ENCODE assay signal across 8 mouse cellular contexts in genomic region chr2:37422306-37423304, GRCm38 (mm10). TPM values are rescaled to one million over a fixed set of nuclear protein-coding genes. Genes with fewer than 3 reads are reported as not detected.
DNase-seq lines count a peak whose midpoint lies in the region; ATAC-seq and TF ChIP-seq lines count a peak whose summit lies in the region.

TSS of gene Rc3h2 (minus strand) at chr2:37422903.

- no peaks in the 10 kb centered on the region for H3K9me3 ChIP-seq in ES-Bruce4 (replicated peaks; ENCODE audit: control insufficient read depth, insufficient read depth, low read length, poor library complexity, severe bottlenecking)
- H3K9me3 ChIP-seq in forebrain, embryonic 13.5 days (replicated peaks), result no peaks in the 10 kb centered on the region
- H3K9me3 ChIP-seq in liver, postnatal 0 days (ENCODE audit: low read length), result no peaks in the 10 kb centered on the region
- H3K9me3 ChIP-seq in neural tube, embryonic 14.5 days (ENCODE audit: control insufficient read depth, low read length), result no peaks in the 10 kb centered on the region

- intact Hi-C loops in heart, postnatal 10 days (cut with DNase I), result no loop called here

- H3K4me1 ChIP-seq in ES-Bruce4 (ENCODE audit: control insufficient read depth, insufficient read depth, low read length), result no peaks in the 10 kb centered on the region
- H3K4me1 ChIP-seq in forebrain, embryonic 13.5 days, result peaks cover 18% of the 10 kb centered on the region
- peaks cover 8% of the 10 kb centered on the region for H3K4me1 ChIP-seq in liver, postnatal 0 days (ENCODE audit: insufficient read depth)
- peaks cover 10% of the 10 kb centered on the region; the same call in 1 of the 2 replicates for H3K4me1 ChIP-seq in neural tube, embryonic 14.5 days (ENCODE audit: control insufficient read depth, insufficient read depth, low read length)

- no peak for TF ChIP-seq CTCF in ES-Bruce4 (IDR thresholded peaks at IDR 0.05; ENCODE audit: low read depth, low read length)
- no peak for TF ChIP-seq CTCF in liver, postnatal 0 days (IDR thresholded peaks at IDR 0.05; ENCODE audit: low read depth)

- H3K4me3 ChIP-seq in ES-Bruce4 (ENCODE audit: low read depth, low read length), result peak within 1 kb of the TSS; percentile 85
- H3K4me3 ChIP-seq in forebrain, embryonic 13.5 days, result peak within 1 kb of the TSS; percentile 98
- H3K4me3 ChIP-seq in liver, postnatal 0 days (ENCODE audit: low read depth, low read length), result peak within 1 kb of the TSS; percentile 99
- peak within 1 kb of the TSS; percentile 100 for H3K4me3 ChIP-seq in neural tube, embryonic 14.5 days (ENCODE audit: low read depth, low read length)

- H3K27ac ChIP-seq in ES-Bruce4 (ENCODE audit: insufficient read depth, low read length), result peak within 1 kb of the TSS; percentile 26; the same call in 1 of the 2 replicates
- H3K27ac ChIP-seq in forebrain, embryonic 13.5 days, result peak within 1 kb of the TSS; percentile 98
- H3K27ac ChIP-seq in liver, postnatal 0 days (ENCODE audit: low read depth), result peak within 1 kb of the TSS; percentile 92
- H3K27ac ChIP-seq in neural tube, embryonic 14.5 days (ENCODE audit: low read depth, low read length), result peak within 1 kb of the TSS; percentile 96

- ATAC-seq in cerebellum, adult (ENCODE audit: insufficient number of reproducible peaks, low FRiP score, low TSS enrichment), result peak; percentile 99
- ATAC-seq in forebrain, embryonic 13.5 days, result peak; percentile 98
- ATAC-seq in liver, postnatal 0 days, result peak; percentile 98
- ATAC-seq in neural tube, embryonic 14.5 days (ENCODE audit: low read depth), result peak; percentile 98

- no peaks in the 10 kb centered on the region; the same call in 1 of the 2 replicates for H3K36me3 ChIP-seq in ES-Bruce4 (ENCODE audit: control insufficient read depth, insufficient read depth, low read length, poor library complexity, severe bottlenecking)
- H3K36me3 ChIP-seq in forebrain, embryonic 13.5 days (ENCODE audit: poor library complexity, severe bottlenecking), result peaks cover 6% of the 10 kb centered on the region
- H3K36me3 ChIP-seq in liver, postnatal 0 days (replicated peaks; ENCODE audit: insufficient read depth, low read length), result peaks cover 2% of the 10 kb centered on the region; the same call in 1 of the 2 replicates
- no peaks in the 10 kb centered on the region for H3K36me3 ChIP-seq in neural tube, embryonic 14.5 days (ENCODE audit: control insufficient read depth, insufficient read depth, low read length)

- WGBS in forebrain, embryonic 13.5 days, result under 1% methylated on average over 67 of the region's 75 CpGs
- under 1% methylated on average over 59 of the region's 75 CpGs for WGBS in large intestine, adult 2 months
- WGBS in liver, postnatal 0 days (ENCODE audit: insufficient replicate concordance), result under 1% methylated on average over 73 of the region's 75 CpGs
- under 1% methylated on average over 61 of the region's 75 CpGs for WGBS in neural tube, embryonic 14.5 days

- peak within 1 kb of the TSS; percentile 93 for H3K9ac ChIP-seq in ES-Bruce4 (ENCODE audit: low read depth, poor library complexity, severe bottlenecking)
- peak within 1 kb of the TSS; percentile 99 for H3K9ac ChIP-seq in forebrain, embryonic 13.5 days
- peak within 1 kb of the TSS; percentile 99 for H3K9ac ChIP-seq in liver, postnatal 0 days (replicated peaks)
- H3K9ac ChIP-seq in neural tube, embryonic 14.5 days (replicated peaks; ENCODE audit: low read depth, low read length), result peak within 1 kb of the TSS; percentile 99

- TF ChIP-seq EP300 in ES-Bruce4 (IDR thresholded peaks at IDR 0.05; ENCODE audit: insufficient read depth, low read depth, low read length), result no peak
- peak; percentile 58; the same call in 1 of the 2 replicates for TF ChIP-seq EP300 in liver, postnatal 0 days (IDR thresholded peaks at IDR 0.05; ENCODE audit: low read depth)

- H3K4me2 ChIP-seq in forebrain, embryonic 13.5 days, result peak within 1 kb of the TSS; percentile 75
- peak within 1 kb of the TSS; percentile 96 for H3K4me2 ChIP-seq in liver, postnatal 0 days (ENCODE audit: low read depth, low read length)
- peak within 1 kb of the TSS; percentile 60 for H3K4me2 ChIP-seq in neural tube, embryonic 14.5 days (ENCODE audit: low read depth, low read length)

- DNase-seq in heart, postnatal 10 days, result peak; percentile 98
- peak; percentile 96 for DNase-seq in large intestine, adult 2 months (ENCODE audit: low read depth, low spot score)
- DNase-seq in liver, postnatal 0 days, result peak; percentile 95
- peak; percentile 92 for DNase-seq in testis, postnatal 10 days (ENCODE audit: low spot score)

- peak; percentile 93 for TF ChIP-seq POLR2A in ES-Bruce4 (IDR thresholded peaks at IDR 0.05; ENCODE audit: insufficient read depth, low read length)

- no peaks in the 10 kb centered on the region for H3K27me3 ChIP-seq in ES-Bruce4 (ENCODE audit: control insufficient read depth, insufficient read depth, low read length, poor library complexity, severe bottlenecking)
- no peaks in the 10 kb centered on the region for H3K27me3 ChIP-seq in forebrain, embryonic 13.5 days
- no peaks in the 10 kb centered on the region for H3K27me3 ChIP-seq in liver, postnatal 0 days (ENCODE audit: insufficient read depth, low read length)
- H3K27me3 ChIP-seq in neural tube, embryonic 14.5 days (ENCODE audit: control insufficient read depth, insufficient read depth, low read length), result no peaks in the 10 kb centered on the region; the same call in 1 of the 2 replicates

RNA-seq across cellular contexts. Expression of gene Rc3h2, which starts in this region (rescaled TPM):
- polyA plus RNA-seq in ES-Bruce4 (2011; ENCODE audit: insufficient read depth, insufficient read length, low read depth, missing spikeins), result 52.8 and 60.9 TPM in 2 replicates
- polyA plus RNA-seq in forebrain, embryonic 13.5 days (2015; fragmentation: Nextera tagmentation; extraction: Ambion mirVana), result 25.5 and 25.6 TPM in 2 replicates
- total RNA-seq in heart, postnatal 10 days (2021), result 10 to 100 TPM; 47.7 to 50.2 TPM
- 3.5 and 6.6 TPM in 2 replicates for polyA plus RNA-seq in large intestine, adult 2 months (2012; rRNA removed)
- polyA plus RNA-seq in liver, postnatal 0 days (2015; fragmentation: Nextera tagmentation; extraction: Ambion mirVana), result 2.7 and 3.0 TPM in 2 replicates
- 32.4 and 33.4 TPM in 2 replicates for polyA plus RNA-seq in neural tube, embryonic 14.5 days (2014; fragmentation: Nextera tagmentation; extraction: Ambion mirVana)

Comparison
In these comparisons a context has a peak if more than half of its experiments do, and no peak if none do; other contexts are left out.
1. Peak in every context shown above with its lines: DNase-seq, ATAC-seq, H3K4me3 ChIP-seq and H3K27ac ChIP-seq.
2. H3K27ac ChIP-seq: peak in every context shown above with its lines; median percentile 98 in forebrain, embryonic 13.5 days; 96 in neural tube, embryonic 14.5 days; 92 in liver, postnatal 0 days; 26 in ES-Bruce4.